Mouse (Mus musculus): Measurements from ENCODE around the gene Gm10134.

The Gm10134 gene

GRCm38 (mm10) chr2:28532938-28533771 lies 27.3 kb downstream of the Gm10134 start:
- peak; percentile 96 for DNase-seq (ENCODE audit: low read depth)

- DNase-seq (ENCODE audit: low read depth), result peak; percentile 25
Observed at GRCm38 (mm10) chr2:28533901-28534435, 28.1 kb downstream of the Gm10134 start.

GRCm38 (mm10) chr2:28534436-28535262 lies 28.8 kb downstream of the Gm10134 start:
- DNase-seq (ENCODE audit: low read depth), result peak; percentile 93

DNA sequence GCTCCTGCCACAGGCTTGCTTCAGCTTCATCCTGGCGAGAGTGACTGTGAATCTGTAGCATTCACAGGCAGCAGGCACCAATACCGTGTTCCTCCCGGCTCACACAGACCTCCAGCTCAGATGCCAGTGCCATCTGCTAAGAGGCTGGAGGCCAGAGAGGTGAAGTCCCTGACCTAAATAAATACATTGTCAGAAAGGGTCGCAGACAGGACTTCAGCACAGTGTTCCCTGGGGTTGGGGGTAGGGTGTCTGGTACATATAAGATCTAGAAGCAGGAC lies 29.3 kb downstream of the Gm10134 start:
- DNase-seq (ENCODE audit: low read depth), result no peak

DNA sequence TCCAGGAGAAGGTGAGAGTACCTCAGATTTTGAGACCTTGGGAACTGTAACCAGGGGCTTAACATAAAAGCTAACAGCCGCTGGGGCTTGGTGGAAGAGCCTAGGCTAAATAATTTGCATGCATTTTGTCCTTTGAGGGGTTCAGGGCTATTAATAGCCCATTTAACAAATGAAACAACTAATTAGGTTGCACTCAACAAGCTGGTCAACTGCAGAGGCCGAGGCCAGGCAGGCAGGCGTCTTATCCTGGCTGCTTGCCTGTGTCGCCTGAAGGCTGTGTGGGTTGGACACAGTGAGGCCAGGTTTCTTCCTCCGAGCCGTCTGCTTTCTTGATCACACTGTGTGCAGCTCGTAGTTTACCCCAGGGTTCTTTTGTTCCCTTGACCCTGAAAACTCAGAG lies 29.8 kb downstream of the Gm10134 start:
- no peak for DNase-seq (ENCODE audit: low read depth)

DNA sequence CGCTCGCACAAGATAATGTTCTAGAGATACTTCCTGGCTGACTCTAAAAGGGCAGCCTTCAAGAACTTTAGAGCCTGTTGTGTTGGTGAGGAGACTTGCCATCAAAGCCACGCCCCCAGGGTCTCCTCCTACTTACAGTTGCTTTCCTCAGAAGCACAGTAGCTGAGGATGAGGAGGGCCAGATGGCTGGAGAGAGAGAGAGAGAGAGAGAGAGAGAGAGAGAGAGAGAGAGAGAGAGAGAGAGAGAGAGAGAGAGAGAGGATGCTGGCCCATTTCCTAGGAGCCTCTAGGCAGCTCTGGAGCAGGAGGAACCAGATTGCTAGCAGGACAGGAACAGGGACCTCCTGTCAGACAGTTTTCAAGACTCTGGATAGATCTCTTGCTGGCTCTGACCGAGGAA lies 30.3 kb downstream of the Gm10134 start:
- peak; percentile 46 for DNase-seq (ENCODE audit: low read depth)

DNA sequence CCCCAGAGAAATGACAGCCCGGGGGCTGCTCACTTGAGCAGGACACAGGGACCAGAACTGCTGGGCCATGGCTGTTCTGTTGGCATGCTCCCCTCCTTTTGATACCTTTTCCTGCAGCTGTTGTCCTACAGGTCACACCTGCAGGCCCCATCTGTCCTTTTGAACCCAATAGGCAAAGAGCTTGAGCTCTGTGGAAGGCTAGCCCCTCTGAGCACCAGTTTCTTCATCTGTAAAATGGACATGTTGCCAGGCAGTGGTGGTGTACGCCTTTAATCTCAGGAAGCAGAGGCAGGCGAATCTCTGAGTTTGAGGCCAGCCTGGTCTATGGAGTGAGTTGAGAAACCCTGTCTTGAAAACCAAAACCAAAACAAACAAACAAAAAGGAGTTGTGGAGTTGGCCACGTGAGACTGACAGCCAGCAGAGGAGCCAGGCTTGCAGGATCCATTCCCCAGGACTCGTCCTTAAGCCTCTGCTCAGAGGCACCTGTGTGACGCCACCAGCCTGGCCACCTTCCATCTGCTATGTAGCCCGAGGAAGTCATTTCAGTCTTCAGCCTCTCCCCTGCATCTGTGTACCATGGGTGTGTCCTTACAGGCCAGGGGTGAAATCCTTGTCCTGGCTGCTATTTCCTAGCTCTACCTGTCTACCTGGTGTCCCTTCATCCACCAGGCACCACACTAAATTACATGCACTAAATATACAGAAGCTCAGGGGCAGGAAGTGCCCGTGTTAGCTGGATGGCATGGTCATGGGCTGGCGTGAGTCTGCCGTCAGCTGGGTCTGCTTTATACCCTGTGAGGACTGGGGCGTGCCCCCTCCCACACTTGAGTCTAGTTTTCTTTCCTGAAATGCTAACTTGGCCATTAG lies 31.1 kb downstream of the Gm10134 start:
- DNase-seq (ENCODE audit: low read depth), result no peak

DNA sequence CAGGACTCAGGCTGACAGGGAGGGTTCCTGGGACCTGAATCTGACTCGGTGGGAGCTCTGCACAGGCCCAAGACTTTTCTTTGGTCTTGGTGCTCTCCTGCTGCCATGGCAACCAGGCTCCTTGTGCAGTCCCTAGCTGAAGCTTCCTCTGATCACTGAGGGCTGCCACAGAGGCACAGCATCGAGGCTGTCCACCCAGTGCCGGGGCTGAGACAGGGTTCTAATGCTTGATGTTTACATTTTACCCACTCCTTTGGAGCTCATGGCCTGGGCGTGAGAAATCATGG lies 31.7 kb downstream of the Gm10134 start:
- no peak for DNase-seq (ENCODE audit: low read depth)

DNA sequence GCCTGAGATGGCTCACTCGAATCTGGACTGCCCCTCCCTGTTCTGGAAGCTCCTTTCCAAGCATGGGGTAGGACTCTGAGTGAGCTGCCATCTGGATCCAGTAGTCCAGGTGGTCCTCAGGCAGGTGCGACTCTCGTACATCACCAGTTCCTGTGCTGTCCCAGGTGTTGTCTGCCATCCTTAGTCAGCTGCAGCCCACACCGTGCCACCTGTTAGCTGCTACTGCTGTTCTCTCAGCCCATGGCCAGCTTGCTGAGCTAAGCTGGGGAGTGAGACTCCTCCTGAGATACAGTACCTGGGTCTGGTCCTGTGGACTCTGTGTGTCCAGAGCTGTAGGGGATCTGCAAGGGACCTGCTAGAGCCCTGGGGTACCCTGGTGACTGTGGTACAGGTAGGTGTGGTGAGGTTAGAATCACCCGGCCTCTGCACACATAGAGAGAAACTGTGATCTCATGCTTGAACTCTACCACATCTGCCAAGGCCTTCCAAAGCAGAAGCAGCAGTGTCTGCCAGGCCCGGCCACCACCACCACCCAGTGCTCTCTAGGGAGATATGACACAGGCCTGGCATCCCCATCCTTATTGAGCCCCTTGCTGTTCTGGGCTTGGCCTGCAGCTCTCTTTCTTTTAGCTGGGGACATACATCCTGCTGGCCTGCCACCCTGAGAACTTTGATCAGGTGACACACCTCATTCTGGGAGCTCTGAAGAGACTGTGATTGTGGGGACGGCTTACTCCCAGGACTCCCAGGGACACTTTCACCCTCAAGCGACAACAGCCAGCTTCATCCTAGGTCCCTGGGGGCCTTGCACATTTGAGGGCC lies 32.3 kb downstream of the Gm10134 start:
- no peak for DNase-seq (ENCODE audit: low read depth)

DNA sequence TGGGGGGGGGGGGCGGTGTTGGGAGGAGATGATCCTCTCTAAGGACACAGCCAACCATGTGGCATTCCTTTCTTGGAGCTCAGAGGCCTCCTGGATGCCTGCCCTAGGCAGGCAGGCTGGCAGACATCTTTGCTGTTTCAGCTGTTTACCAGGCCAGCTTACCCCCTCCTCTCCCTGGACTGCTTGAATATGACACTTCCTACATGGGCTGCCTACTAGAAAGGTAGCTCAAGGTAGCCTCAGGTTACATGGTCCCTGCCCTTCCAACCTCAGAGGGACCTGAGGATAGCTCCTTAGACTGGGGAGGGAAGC lies 32.9 kb downstream of the Gm10134 start:
- peak; percentile 71 for DNase-seq (ENCODE audit: low read depth)

DNA sequence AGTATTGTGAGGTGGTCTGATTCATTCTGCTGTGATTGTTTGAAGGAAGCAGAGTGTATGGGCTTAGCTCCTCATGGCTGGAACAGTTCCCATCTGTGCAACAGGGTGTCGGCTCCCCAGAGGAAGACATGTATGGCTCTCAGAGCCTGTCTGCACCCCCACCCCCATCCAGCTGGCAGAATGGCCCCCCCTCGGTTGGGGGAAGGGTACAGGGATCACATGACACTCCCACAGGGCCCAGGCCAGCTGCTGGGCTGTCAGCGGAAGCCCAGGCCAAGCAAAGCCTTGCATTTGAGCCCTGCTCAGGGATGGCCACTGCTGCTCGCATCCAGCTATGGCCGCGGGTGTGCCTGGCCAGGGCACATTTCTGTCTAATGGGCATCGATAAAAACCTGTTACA lies 33.3 kb downstream of the Gm10134 start:
- DNase-seq (ENCODE audit: low read depth), result peak; percentile 87

GRCm38 (mm10) chr2:28539949-28540348 lies 34.1 kb downstream of the Gm10134 start:
- DNase-seq (ENCODE audit: low read depth), result no peak

GRCm38 (mm10) chr2:28540587-28541227 lies 34.8 kb downstream of the Gm10134 start:
- no peak for DNase-seq (ENCODE audit: low read depth)

DNA sequence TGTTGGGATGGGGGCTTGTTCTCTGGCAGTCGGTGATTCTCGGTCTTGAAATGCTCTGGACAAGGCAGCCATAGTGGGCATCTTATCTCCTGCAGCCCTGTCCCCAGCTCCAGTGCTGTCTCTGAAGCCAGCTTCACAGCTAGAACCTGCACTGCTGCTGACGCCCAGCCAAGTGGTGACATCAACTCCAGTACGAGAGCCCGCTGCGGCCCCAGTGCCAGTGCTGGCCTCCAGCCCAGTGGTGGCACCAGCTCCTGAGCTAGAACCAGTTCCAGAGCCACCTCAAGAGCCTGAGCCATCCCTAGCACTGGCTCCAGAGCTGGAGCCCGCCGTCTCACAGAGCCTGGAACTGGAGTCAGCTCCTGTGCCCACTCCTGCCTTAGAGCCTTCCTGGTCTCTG lies 38.0 kb downstream of the Gm10134 start:
- DNase-seq (ENCODE audit: low read depth), result no peak

DNA sequence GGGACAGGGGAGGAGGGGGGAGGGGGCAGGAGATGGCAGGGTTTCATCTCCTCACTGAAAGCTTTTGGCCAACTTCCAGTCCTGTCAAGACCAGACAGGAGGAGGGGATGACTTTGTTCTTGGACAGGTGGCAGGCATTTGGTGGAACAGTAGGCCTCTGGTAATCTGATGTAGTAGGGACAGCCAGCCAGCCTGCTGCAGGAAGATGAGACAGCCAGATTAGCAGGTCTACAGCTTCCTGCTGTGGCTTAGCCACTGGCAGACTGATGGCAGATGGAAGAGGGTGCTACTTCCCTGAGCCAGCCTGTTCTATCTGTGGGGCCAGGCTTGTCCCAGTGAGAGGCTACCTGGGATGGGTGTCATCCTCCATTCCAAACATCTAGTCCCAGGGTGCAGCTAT lies 40.1 kb downstream of the Gm10134 start:
- DNase-seq (ENCODE audit: low read depth), result no peak

DNA sequence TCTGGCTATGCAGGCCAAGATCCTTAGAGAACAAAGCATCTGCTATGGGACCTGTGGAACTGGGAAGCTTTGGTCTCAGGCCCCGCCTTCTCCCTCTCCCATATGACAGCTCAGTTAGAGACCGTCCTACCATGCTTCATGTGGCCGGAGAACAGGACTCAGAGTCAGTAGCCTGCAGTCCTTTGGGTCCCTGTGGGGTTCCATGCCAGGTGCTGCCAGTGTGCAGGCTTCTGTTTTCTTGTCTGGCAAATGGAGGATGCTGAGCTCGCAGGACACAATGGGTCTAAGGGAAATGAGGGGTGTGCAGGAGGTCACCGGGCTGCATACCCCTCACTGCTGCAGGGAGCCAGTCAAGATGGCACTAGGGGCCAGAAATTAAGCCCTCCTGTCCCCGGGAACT lies 40.7 kb downstream of the Gm10134 start:
- no peak for DNase-seq (ENCODE audit: low read depth)

- DNase-seq (ENCODE audit: low read depth), result peak; percentile 87
Observed at GRCm38 (mm10) chr2:28547237-28548172, 41.6 kb downstream of the Gm10134 start.

GRCm38 (mm10) chr2:28549157-28549556 lies 43.3 kb downstream of the Gm10134 start:
- no peak for DNase-seq (ENCODE audit: low read depth)

DNA sequence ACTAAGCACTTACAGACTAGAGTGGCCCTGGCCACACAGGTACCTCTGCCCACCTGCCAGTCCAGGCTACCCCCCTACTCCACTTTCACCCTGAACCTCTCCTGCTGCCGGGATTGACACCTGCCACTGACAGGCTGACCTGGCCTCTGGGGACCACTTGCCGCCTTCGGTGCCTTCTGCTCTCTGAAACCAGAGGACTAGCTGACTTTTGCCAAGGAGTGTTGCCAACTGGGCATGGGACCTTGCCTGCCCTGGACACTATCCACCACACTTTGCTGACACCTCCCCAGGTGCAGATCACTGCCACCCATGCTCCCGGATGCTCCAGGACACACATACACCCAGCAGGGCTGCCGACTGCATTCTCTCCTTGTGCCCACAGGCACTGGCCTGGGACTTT lies 46.4 kb downstream of the Gm10134 start:
- no peak for DNase-seq (ENCODE audit: low read depth)
